Mouse (Mus musculus): ENCODE results near the gene Grm5.

Grm5 gene

DNA sequence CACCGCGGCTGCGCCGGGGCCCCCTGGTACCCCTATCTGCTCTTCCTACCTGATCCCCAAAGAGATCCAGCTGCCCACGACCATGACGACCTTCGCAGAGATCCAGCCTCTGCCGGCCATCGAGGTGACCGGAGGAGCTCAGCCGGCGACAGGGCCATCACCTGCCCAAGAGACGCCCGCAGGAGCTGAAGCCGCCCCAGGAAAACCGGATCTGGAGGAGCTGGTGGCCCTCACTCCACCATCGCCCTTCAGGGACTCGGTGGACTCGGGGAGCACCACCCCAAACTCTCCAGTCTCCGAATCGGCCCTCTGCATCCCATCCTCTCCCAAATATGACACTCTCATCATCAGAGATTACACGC, 546.5 kb downstream of the Grm5 start:
- DNase-seq (ENCODE audit: low read depth in 2 of 2, low spot score in 2 of 2) = no peak

DNA sequence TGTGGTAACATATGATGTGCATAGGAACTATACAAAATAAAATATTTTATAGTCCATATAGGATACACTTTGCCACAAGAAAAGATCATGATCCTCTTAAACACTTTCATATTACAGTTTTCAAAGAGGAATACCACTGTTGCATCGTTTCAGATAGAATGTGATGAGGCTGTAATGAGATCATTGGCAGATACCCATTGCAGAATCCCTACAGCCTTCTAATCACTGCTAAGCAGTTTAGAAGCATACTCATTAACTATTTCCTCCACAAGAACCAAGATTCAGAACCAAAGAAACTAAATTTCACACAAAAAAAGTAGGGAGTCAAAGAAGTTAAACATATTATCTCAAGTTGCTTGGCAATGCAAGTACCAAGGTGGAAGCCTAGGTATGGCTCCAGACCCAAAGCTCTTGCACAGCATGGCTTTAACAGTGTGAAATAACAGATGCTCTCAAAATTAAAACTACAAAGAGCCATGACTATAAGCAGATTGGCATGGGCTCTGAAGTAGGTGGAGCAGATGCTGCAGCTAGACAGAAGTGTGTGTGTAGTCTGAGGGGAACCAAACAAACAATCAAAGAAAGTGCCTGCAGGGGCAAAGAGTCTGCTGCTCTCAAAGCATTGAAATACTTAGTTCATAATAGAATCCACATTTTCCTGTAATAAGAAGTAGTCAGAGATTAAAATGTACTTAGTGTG, 575.7 kb downstream of the Grm5 start:
- DNase-seq (ENCODE audit: low read depth in 2 of 2, low spot score in 2 of 2) = no peak

DNA sequence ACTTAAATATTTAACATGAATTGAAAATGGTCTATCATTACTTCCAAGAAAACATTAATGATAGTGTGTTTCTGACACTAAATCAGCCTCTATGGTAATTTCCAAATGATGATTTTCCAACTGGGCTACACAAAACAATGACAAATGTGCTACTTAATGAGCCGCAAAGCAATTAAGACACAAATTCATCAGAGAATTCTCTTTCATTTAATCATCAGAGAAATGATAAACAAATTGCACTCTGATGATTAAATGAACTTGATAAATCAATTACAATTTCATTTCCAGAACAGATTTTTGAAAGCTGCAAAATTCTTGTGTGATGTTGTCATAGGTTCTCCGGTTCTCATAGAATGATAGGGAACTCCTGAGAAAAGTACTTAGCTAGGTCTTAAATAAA, 577.6 kb downstream of the Grm5 start:
- DNase-seq (ENCODE audit: low read depth in 2 of 2, low spot score in 2 of 2) = no peak

Measured in CD8-positive naive resting alpha-beta T cell, adult 2 months (primary cell).